In genomic region chr1:88705050-88705449, GRCm38 (mm10) we compare ENCODE assay signal across 10 mouse cellular contexts. TPM values are rescaled to one million over a fixed set of nuclear protein-coding genes. Genes with fewer than 3 reads are reported as not detected.
A peak's percentile ranks its signal among the peaks of the same experiment; 100 is the strongest.
DNase-seq lines count a peak whose midpoint lies in the region; ATAC-seq lines count a peak whose summit lies in the region.
"Had no signal": no experiment of that assay in that cellular context is flagged by ENCODE, and none has a peak within 500 bp of the region (broad histone marks: within the 10 kb centered on the region; RNA-seq: fewer than 3 reads in every experiment).

No protein-coding gene starts in this region.

- H3K4me3 ChIP-seq in intestine, embryonic 14.5 days (ENCODE audit: low read depth, low read length), result no peak overlapping the region
- no peak overlapping the region for H3K4me3 ChIP-seq in intestine, embryonic 16.5 days (ENCODE audit: low read length)
- H3K4me3 ChIP-seq: embryonic facial prominence, embryonic 12.5 days; limb, embryonic 12.5 days had no signal

- intact Hi-C loops in heart, postnatal 36 days (cut with DNase I), result loop anchor here (1.0 to 5.0 kb wide), 3 partner anchors 143 to 348 kb away; no protein-coding TSS in a partner anchor

- DNase-seq in intestine, embryonic 14.5 days (ENCODE audit: low spot score), result peak; percentile 54
- peak; percentile 67 to 79 for DNase-seq in CD8-positive naive resting alpha-beta T cell, adult 2 months (ENCODE audit: low read depth in 2 of 2, low spot score in 2 of 2)
- peak; percentile 74 for DNase-seq in adrenal gland, postnatal 14 days
- DNase-seq in heart, postnatal 36 days, result peak; percentile 25 to 47
- DNase-seq in lung, postnatal 4 days, result peak; percentile 71 to 86
- peak; percentile 85 for DNase-seq in thymus, postnatal 14 days
- no peak for DNase-seq in right cerebral cortex, postnatal 4 days

- no peak overlapping the region for H3K9ac ChIP-seq in intestine, embryonic 14.5 days (ENCODE audit: low read length)
- no peak overlapping the region for H3K9ac ChIP-seq in intestine, embryonic 16.5 days (ENCODE audit: low read depth, low read length)
- H3K9ac ChIP-seq: embryonic facial prominence, embryonic 12.5 days; limb, embryonic 12.5 days had no signal

- no peaks in the 10 kb centered on the region for H3K36me3 ChIP-seq in intestine, embryonic 14.5 days (ENCODE audit: control insufficient read depth, insufficient read depth, low read length)
- H3K36me3 ChIP-seq in intestine, embryonic 16.5 days (ENCODE audit: control insufficient read depth, insufficient read depth, low read length), result no peaks in the 10 kb centered on the region
- H3K36me3 ChIP-seq: embryonic facial prominence, embryonic 12.5 days; limb, embryonic 12.5 days had no signal

- ATAC-seq in intestine, embryonic 14.5 days (replicated peaks; ENCODE audit: low FRiP score, low TSS enrichment, low read depth), result no peak
- no peak for ATAC-seq in intestine, embryonic 16.5 days

- peaks cover 6% of the 10 kb centered on the region; the same call in 1 of the 2 replicates for H3K4me1 ChIP-seq in intestine, embryonic 14.5 days (replicated peaks; ENCODE audit: control insufficient read depth, insufficient read depth, low read length)
- H3K4me1 ChIP-seq in intestine, embryonic 16.5 days (ENCODE audit: control insufficient read depth, insufficient read depth, low read length), result peaks cover 13% of the 10 kb centered on the region

- no peaks in the 10 kb centered on the region for H3K9me3 ChIP-seq in intestine, embryonic 14.5 days (ENCODE audit: control insufficient read depth, low read length)
- H3K9me3 ChIP-seq in intestine, embryonic 16.5 days (ENCODE audit: control insufficient read depth, low read length), result no peaks in the 10 kb centered on the region
- H3K9me3 ChIP-seq: embryonic facial prominence, embryonic 12.5 days; limb, embryonic 12.5 days had no signal

- H3K4me2 ChIP-seq in intestine, embryonic 14.5 days (ENCODE audit: low read length), result no peak overlapping the region
- no peak overlapping the region for H3K4me2 ChIP-seq in intestine, embryonic 16.5 days (ENCODE audit: low read depth, low read length)
- H3K4me2 ChIP-seq: embryonic facial prominence, embryonic 12.5 days had no signal

- WGBS in intestine, embryonic 14.5 days, result 65% methylated on average over 6 of the region's 6 CpGs
- WGBS in intestine, embryonic 16.5 days, result 70% methylated on average over 6 of the region's 6 CpGs

- no peak overlapping the region for H3K27ac ChIP-seq in intestine, embryonic 14.5 days (ENCODE audit: low read depth)
- no peak overlapping the region for H3K27ac ChIP-seq in intestine, embryonic 16.5 days (ENCODE audit: low read length)
- H3K27ac ChIP-seq: embryonic facial prominence, embryonic 12.5 days; limb, embryonic 12.5 days had no signal

- H3K27me3 ChIP-seq in intestine, embryonic 14.5 days (replicated peaks; ENCODE audit: control insufficient read depth, insufficient read depth, low read length), result no peaks in the 10 kb centered on the region
- H3K27me3 ChIP-seq in intestine, embryonic 16.5 days (replicated peaks; ENCODE audit: control insufficient read depth, insufficient read depth, low read length), result no peaks in the 10 kb centered on the region
- H3K27me3 ChIP-seq: embryonic facial prominence, embryonic 12.5 days had no signal

RNA-seq across cellular contexts. Expression of gene Arl4c, which starts 3.0 kb away (rescaled TPM):
- 4.2 and 4.3 TPM in 2 replicates for polyA plus RNA-seq in intestine, embryonic 14.5 days (2014; fragmentation: Nextera tagmentation; extraction: Ambion mirVana)
- 3.5 and 3.6 TPM in 2 replicates for polyA plus RNA-seq in intestine, embryonic 16.5 days (2015; fragmentation: Nextera tagmentation; extraction: Ambion mirVana)
- 10.3 and 16.5 TPM in 2 replicates for total RNA-seq in adrenal gland, postnatal 14 days (2021)
- total RNA-seq in heart, postnatal 36 days (2021), result 1 to 10 TPM; 5.9 to 6.9 TPM
